Mouse (Mus musculus) heart, embryonic 11.5 days (tissue): ENCODE data around the gene Atp2b4. TPM values are rescaled to one million over a fixed set of nuclear protein-coding genes. Genes with fewer than 3 reads are reported as not detected.

Experiments
- ATAC-seq: fragments of 200-750 bp; cut with Nextera tagmentation; replicated peaks from 2 replicates; pipeline ENCODE4 v1.8.0; 2017; ENCODE audit warnings: moderate library complexity; ENCODE audit not compliant: insufficient number of reproducible peaks, low FRiP score, low TSS enrichment
- H3K27ac ChIP-seq: fragments of 300-500 bp; sonication (generic); 2 replicates; pipeline ENCODE4 v1.5.1; 2014; ENCODE audit warnings: mild to moderate bottlenecking, low read depth, low read length
- H3K27me3 ChIP-seq: fragments of 300-500 bp; sonication (generic); 2 replicates; pipeline ENCODE4 v1.6.1; 2014; ENCODE audit warnings: mild to moderate bottlenecking, low read length, mixed read lengths; ENCODE audit not compliant: control insufficient read depth, insufficient read depth
- H3K36me3 ChIP-seq: fragments of 300-500 bp; sonication (generic); 2 replicates; pipeline ENCODE4 v1.6.1; 2014; ENCODE audit warnings: mild to moderate bottlenecking, low read length, moderate library complexity, mixed read lengths; ENCODE audit not compliant: control insufficient read depth, insufficient read depth
- H3K4me1 ChIP-seq: fragments of 300-500 bp; sonication (generic); 2 replicates; pipeline ENCODE4 v1.6.1; 2014; ENCODE audit warnings: low read length; ENCODE audit not compliant: control insufficient read depth, insufficient read depth
- H3K4me2 ChIP-seq: fragments of 300-500 bp; sonication (generic); 2 replicates; pipeline ENCODE4 v1.6.1; 2014; ENCODE audit warnings: mild to moderate bottlenecking, moderate library complexity
- H3K4me3 ChIP-seq: fragments of 300-500 bp; sonication (generic); 2 replicates; pipeline ENCODE4 v1.5.1; 2014; ENCODE audit warnings: low read depth, low read length
- H3K9ac ChIP-seq: fragments of 300-500 bp; sonication (generic); 2 replicates; pipeline ENCODE4 v1.6.1; 2014; ENCODE audit warnings: mild to moderate bottlenecking, low read depth, low read length, moderate library complexity
- H3K9me3 ChIP-seq: fragments of 300-500 bp; sonication (generic); replicated peaks from 2 replicates; pipeline ENCODE4 v1.6.1; 2016; ENCODE audit warnings: low read length; ENCODE audit not compliant: control insufficient read depth
- WGBS: fragments of 180-500 bp; shearing (Covaris S2); extraction: QIAGEN DNeasy Blood & Tissue Kit; methylation state at CpG from one replicate; pipeline ENCODE4 v1.1.7; 2014; ENCODE audit not compliant: insufficient replicate concordance; 5-methylcytosine and 5-hydroxymethylcytosine counted together
- microRNA-seq: library from miRNA; unstranded; fragments of <30 nt; microRNA quantifications from one replicate; pipeline ENCODE4, GENCODE M21; 2016; ENCODE audit warnings: borderline number of aligned reads
- polyA plus RNA-seq: library from polyadenylated mRNA; unstranded; fragments of >200 nt; fragmentation: Nextera tagmentation; extraction: Ambion mirVana; gene quantifications from 2 replicates; pipeline ENCODE4 v1.2.1, GENCODE M21; 2014

The Atp2b4 gene
- polyA plus RNA-seq, 1 experiment from 2014 or later: 35.6 TPM

DNA sequence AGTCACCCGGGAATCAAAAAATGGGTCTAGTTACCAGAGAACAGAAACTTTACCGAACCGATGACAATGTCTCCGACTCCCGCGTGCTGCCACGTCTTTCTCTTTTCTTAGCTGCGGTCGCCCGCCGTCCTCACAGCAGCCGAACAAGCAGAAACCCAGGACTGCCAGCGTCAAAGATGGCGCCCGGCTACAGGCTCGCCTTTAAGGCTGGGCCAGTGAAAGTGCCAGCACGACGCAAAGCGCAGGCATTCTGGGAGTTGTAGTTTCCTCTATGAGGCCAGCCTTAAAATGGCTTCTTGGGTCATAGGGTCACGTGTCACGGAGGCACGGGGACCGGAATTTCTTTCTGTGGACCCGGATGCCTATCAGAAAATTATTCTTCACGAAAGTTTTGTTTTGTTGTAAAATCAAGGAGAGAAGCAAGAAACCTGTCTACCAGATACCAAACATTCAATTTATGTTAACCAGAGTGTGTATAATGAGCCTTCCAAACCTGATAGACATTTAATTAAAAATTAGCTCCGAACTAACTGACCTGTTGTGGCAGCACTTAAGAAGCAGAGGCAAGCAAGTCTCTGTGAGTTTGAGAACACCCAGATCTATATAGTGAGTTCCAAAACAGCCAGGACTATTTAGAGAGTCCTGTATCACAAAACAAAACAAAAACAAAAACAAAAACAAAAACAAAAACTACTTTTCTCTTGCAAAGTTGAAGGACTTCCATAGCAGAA lies 139.5 kb downstream of the Atp2b4 start, which contains the start of gene Gm38394:
Gene Gm38394, minus strand, starts transcription at position 116 of the 731 bp plus-strand sequence.
- 3% methylated on average over 26 of the region's 26 CpGs for WGBS
- peak within 1 kb of the TSS; percentile 84 for H3K4me2 ChIP-seq
- peaks cover 6% of the 10 kb centered on the region for H3K36me3 ChIP-seq
- H3K4me3 ChIP-seq: peak within 1 kb of the TSS; percentile 73
- ATAC-seq: peak; percentile 95
- peaks cover 34% of the 10 kb centered on the region for H3K4me1 ChIP-seq
- peak within 1 kb of the TSS; percentile 86 for H3K27ac ChIP-seq
- H3K9me3 ChIP-seq: no peaks in the 10 kb centered on the region
- H3K27me3 ChIP-seq: no peaks in the 10 kb centered on the region
- H3K9ac ChIP-seq: peak within 1 kb of the TSS; percentile 88

DNA sequence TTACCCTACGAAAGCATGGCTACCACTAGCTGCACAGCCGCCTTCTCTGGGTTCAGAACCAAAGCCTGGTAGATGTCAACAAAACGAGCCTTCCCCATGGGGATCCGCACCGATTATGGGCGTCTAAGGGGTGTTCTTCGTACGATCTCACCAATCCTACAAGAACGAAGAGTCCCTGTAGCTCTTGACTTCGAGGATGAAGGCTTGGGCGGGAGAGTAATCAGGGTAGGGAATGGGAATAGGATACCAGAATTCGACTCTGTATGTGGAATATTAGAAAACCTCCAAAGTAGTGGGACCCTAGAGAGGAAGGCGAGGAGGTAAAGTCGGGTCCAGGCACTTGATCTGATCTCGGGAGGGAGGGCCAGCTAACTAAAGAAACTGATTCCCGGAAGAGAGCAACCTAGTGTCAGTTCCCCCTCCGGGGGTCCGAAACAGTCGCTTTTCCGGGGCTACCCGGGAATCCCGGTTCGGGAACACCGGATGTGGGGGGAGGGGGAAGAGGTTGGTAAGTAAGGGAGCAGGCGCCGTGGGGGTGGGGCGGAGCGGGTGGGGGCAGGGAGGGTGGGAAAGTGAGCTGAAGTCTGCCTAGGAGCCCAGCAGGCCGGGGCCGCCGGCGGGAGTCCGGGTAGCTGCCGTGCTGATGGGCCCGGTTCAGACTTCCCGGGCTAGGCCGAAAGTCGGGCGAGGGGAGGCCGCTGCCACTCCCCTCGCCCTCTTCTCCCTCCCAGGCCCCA lies 140.2 kb downstream of the Atp2b4 start, which contains the start of gene Zbed6:
Gene Zbed6, minus strand, starts transcription at position 420 of the 737 bp plus-strand sequence.
- Histone ChIP-seq H3K4me3 (peak within 1 kb of the TSS; percentile 73), H3K4me1 (peaks cover 34% of the 10 kb centered on the region)

DNA sequence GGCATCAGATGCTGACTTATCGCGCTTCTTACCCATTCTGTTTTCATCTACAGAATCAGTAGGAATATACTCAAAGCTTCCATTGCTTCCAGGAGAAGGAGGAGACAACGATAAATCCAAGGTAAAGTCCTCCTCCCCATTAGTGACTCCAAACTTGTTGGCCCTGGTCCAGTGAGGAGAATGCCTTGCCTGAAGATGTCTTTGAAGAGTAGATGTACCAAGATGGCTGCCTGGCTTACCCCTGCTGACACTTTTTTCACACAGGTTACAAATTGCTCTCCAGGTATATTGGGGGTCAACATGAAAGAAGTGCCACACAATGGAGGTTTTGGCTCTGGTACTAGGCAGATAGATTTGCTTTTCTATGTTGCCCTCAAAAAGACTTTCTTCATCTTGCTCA lies 142.0 kb downstream of the Atp2b4 start:
- Histone ChIP-seq H3K4me1 (peaks cover 34% of the 10 kb centered on the region), H3K27me3 (no peaks in the 10 kb centered on the region), H3K36me3 (peaks cover 7% of the 10 kb centered on the region), H3K9ac (no peak overlapping the region), H3K9me3 (no peaks in the 10 kb centered on the region), H3K27ac (no peak overlapping the region), H3K4me3 (no peak overlapping the region), H3K4me2 (peak overlapping the region; percentile 27; the same call in 1 of the 2 replicates)
- WGBS: 89% methylated on average over 3 of the region's 3 CpGs
- no peak for ATAC-seq

More for the DNA sequence above, 140.2 kb downstream of the Atp2b4 start, which contains the start of gene Zbed6:
- 1% methylated on average over 35 of the region's 41 CpGs for WGBS
- Histone ChIP-seq H3K9ac (peak within 1 kb of the TSS; percentile 88), H3K9me3 (no peaks in the 10 kb centered on the region), H3K27me3 (no peaks in the 10 kb centered on the region), H3K36me3 (peaks cover 6% of the 10 kb centered on the region), H3K27ac (peak within 1 kb of the TSS; percentile 86), H3K4me2 (peak within 1 kb of the TSS; percentile 84)
- ATAC-seq: peak; percentile 75

DNA sequence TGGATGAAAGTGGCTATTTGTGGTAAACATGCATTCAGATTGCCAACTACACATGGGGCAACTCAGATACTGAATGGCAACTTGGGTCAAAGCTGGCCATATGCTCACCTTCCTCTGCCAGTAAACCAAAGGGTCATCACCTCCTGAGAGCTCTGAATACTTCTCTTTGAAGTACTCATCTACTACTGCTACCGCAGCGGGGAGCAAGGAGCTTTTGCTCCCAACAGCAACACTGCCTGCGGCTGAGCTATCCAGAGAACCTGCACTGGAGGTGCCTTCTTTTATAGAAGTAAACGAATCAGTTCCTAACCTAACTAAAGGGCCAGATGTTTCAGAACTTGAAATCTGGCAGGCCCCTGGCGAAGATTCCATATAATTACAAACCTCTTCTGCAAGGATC lies 144.0 kb downstream of the Atp2b4 start:
- Histone ChIP-seq H3K9me3 (no peaks in the 10 kb centered on the region), H3K27me3 (no peaks in the 10 kb centered on the region), H3K36me3 (peaks cover 8% of the 10 kb centered on the region), H3K4me1 (peaks cover 34% of the 10 kb centered on the region), H3K4me3 (no peak overlapping the region), H3K4me2 (no peak overlapping the region), H3K27ac (no peak overlapping the region), H3K9ac (no peak overlapping the region)
- 66% methylated on average over 5 of the region's 5 CpGs for WGBS
- no peak for ATAC-seq

DNA sequence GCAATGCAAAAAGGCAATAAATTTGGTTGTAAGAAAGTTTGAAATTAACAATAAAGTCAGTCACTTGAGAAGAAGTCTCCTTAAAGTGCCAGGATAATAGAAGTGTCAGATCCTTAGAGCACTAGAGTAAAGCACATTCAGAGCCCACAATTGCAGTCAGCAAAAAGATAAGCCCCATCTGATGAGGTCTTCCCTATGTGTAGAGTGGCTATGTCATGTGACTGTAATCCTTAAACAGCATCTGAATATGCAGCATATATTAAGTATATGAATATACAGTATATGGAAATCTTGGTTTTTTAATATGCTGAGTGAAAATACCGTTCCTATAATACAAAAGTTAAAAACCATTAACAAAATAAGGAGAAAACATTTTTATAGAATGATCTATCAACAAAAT lies 147.8 kb downstream of the Atp2b4 start:
- WGBS: 96% methylated on average over 1 of the region's 1 CpGs
- peaks cover 2% of the 10 kb centered on the region for H3K36me3 ChIP-seq
- H3K4me2 ChIP-seq: no peak overlapping the region
- H3K27me3 ChIP-seq: no peaks in the 10 kb centered on the region
- H3K9me3 ChIP-seq: no peaks in the 10 kb centered on the region
- ATAC-seq: no peak
- no peak overlapping the region for H3K9ac ChIP-seq
- no peak overlapping the region for H3K4me3 ChIP-seq
- H3K27ac ChIP-seq: no peak overlapping the region
- H3K4me1 ChIP-seq: peaks cover 14% of the 10 kb centered on the region

DNA sequence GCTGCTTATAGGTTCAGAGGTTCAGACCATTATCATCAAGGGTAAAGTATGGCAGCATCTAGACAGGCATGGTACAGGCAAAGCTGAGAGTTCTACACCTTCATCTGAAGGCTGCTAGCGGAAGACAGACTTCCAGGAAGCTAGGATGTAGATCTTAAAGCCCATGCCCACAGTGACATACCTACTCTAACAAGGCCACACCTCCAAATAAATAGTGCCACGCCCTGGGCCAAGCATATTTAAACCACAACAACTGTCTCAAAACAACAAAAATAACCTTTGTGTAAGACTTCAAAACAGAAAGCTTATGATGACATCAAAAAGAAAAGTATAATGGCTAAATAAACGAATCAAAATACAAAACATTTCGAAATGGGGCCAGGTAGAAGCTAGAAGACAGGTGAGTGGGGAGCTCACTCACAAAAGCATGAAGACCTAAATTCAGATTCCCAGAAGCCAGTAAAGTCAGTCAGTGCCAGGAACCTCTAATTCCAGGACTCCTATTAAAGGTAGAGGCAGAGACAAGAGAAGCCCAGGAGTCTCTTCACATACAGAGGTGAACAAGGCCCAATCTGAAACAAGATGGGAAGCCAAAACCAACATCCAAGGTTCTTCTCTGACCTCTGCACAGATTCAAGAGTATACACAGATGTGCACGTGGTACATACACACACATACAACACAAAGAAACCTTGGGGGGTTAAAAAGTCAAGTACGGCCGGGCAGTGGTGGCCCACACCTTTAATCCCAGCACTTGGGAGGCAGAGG lies 150.4 kb downstream of the Atp2b4 start:
- 89% methylated on average over 7 of the region's 7 CpGs for WGBS
- Histone ChIP-seq H3K9me3 (no peaks in the 10 kb centered on the region), H3K4me1 (no peaks in the 10 kb centered on the region), H3K27me3 (no peaks in the 10 kb centered on the region), H3K27ac (no peak overlapping the region), H3K9ac (no peak overlapping the region), H3K36me3 (peaks cover 4% of the 10 kb centered on the region; the same call in 1 of the 2 replicates), H3K4me3 (no peak overlapping the region), H3K4me2 (no peak overlapping the region)
- no peak for ATAC-seq

Small RNAs within 50 kb of the gene (microRNA-seq; reads per million reads assigned to microRNA genes)
- 2.6 reads per million, percentile 29 among the genes with 10 or more reads in this experiment for gene Mir6903

Other genes with a start within 250 kb of the Atp2b4 start
- gene Snrpe, start 190.8 kb downstream of the Atp2b4 start, polyA plus RNA-seq: 489 and 500 TPM in 2 replicates
- not detected in 2 replicates for gene Zbed6, start 140.2 kb downstream of the Atp2b4 start, polyA plus RNA-seq
- 7.0 and 8.4 TPM in 2 replicates for gene Gm38394, start 139.7 kb downstream of the Atp2b4 start, polyA plus RNA-seq
- 0.09 and 0.73 TPM in 2 replicates for gene Lax1, start 110.9 kb downstream of the Atp2b4 start, polyA plus RNA-seq
- 0.21 and 1.0 TPM in 2 replicates for gene Optc, start 107.0 kb upstream of the Atp2b4 start, polyA plus RNA-seq
- 0.55 and 1.1 TPM in 2 replicates for gene Prelp, start 120.4 kb upstream of the Atp2b4 start, polyA plus RNA-seq
- 10.6 and 13.4 TPM in 2 replicates for gene Fmod, start 236.2 kb upstream of the Atp2b4 start, polyA plus RNA-seq